Mouse (Mus musculus): ENCODE measurements around the gene Lca5l.
"Not testable (repeated sequence)": the region's sequence is repeated elsewhere in the genome, so short reads cannot be mapped to it uniquely, and the experiment has no call there.

- not testable (repeated sequence) for TF ChIP-seq CTCF, POLR2A (IDR thresholded peaks at IDR 0.05; ENCODE audit: extremely low read depth, insufficient read depth, low read length)
Observed at GRCm38 (mm10) chr16:96144748-96145109, 47.3 kb downstream of the Lca5l start.

Data from cortical plate, adult 2 months (tissue).